ENCODE assay signal across 24 mouse cellular contexts in genomic region chr2:7534195-7534594, GRCm38 (mm10).
"Had no signal": no experiment of that assay in that cellular context is flagged by ENCODE, and none has a peak within 500 bp of the region (broad histone marks: within the 10 kb centered on the region; RNA-seq: fewer than 3 reads in every experiment).

No protein-coding gene starts in this region.

- H3K27ac ChIP-seq: gastrocnemius, adult 2 months; heart, embryonic 10.5 days; hindbrain, embryonic 10.5 days; hindbrain, embryonic 12.5 days; hindbrain, embryonic 14.5 days; intestine, embryonic 15.5 days; kidney, postnatal 0 days; limb, embryonic 13.5 days; limb, embryonic 15.5 days had no signal

- ATAC-seq: hindbrain, embryonic 16.5 days; inflammation-experienced regulatory T-cells, adult 6 months; intestine, embryonic 15.5 days; intestine, postnatal 0 days had no signal

- H3K36me3 ChIP-seq: heart, embryonic 10.5 days; heart, embryonic 12.5 days; hindbrain, embryonic 10.5 days; hindbrain, embryonic 12.5 days; intestine, embryonic 15.5 days; limb, embryonic 13.5 days; limb, embryonic 15.5 days had no signal

- DNase-seq: gastrocnemius, adult 2 months; gastrocnemius, postnatal 10 days; gastrocnemius, postnatal 25 days; heart, adult 18-20 months; heart, postnatal 4 days; kidney, adult 18-20 months; kidney, adult 8-10 months; kidney, postnatal 14 days; kidney, postnatal 36 days; layer of hippocampus, adult 9-11 months; layer of hippocampus, postnatal 36 days; left cerebral cortex, postnatal 4 days had no signal

- H3K4me1 ChIP-seq: heart, embryonic 10.5 days; intestine, embryonic 15.5 days; limb, embryonic 15.5 days had no signal

- H3K9me3 ChIP-seq: heart, embryonic 10.5 days; heart, embryonic 12.5 days; hindbrain, embryonic 10.5 days; hindbrain, embryonic 12.5 days; intestine, embryonic 15.5 days; limb, embryonic 13.5 days; limb, embryonic 15.5 days had no signal

- H3K9ac ChIP-seq: heart, embryonic 12.5 days; hindbrain, embryonic 12.5 days; hindbrain, embryonic 14.5 days; intestine, embryonic 15.5 days; limb, embryonic 13.5 days; limb, embryonic 15.5 days had no signal

- H3K4me3 ChIP-seq: gastrocnemius, adult 2 months; heart, embryonic 10.5 days; heart, embryonic 12.5 days; hindbrain, embryonic 10.5 days; hindbrain, embryonic 12.5 days; intestine, embryonic 15.5 days; limb, embryonic 13.5 days; limb, embryonic 15.5 days had no signal

- H3K4me2 ChIP-seq: heart, embryonic 12.5 days; hindbrain, embryonic 12.5 days; hindbrain, embryonic 14.5 days; intestine, embryonic 15.5 days; limb, embryonic 13.5 days; limb, embryonic 15.5 days had no signal

- H3K27me3 ChIP-seq: heart, embryonic 12.5 days; hindbrain, embryonic 12.5 days; intestine, embryonic 15.5 days; limb, embryonic 13.5 days; limb, embryonic 15.5 days had no signal
